Mouse (Mus musculus) C2C12 (cell line): ENCODE results near the gene Cit.

Experiments
- CEBPB ChIP-seq: IDR thresholded peaks from one replicate; pipeline ENCODE4 v1.6.1; 2011; ENCODE audit warnings: low read depth, mild to moderate bottlenecking, control low read depth, moderate library complexity
- CTCF ChIP-seq: IDR thresholded peaks from one replicate; pipeline ENCODE4 v1.5.1; 2011; ENCODE audit not compliant: control insufficient read depth, insufficient read depth, insufficient read length
- MAX ChIP-seq: IDR thresholded peaks from one replicate; pipeline ENCODE4 v1.6.1; 2011; ENCODE audit warnings: mild to moderate bottlenecking, control low read depth
- MYOD1 ChIP-seq: IDR thresholded peaks from one replicate; pipeline ENCODE4 v1.6.1; 2011; ENCODE audit warnings: low read depth; ENCODE audit not compliant: control insufficient read depth, insufficient read length
- USF1 ChIP-seq: IDR thresholded peaks from one replicate; pipeline ENCODE4 v1.6.1; 2011; ENCODE audit warnings: low read depth, mild to moderate bottlenecking, control low read depth, moderate library complexity

- TF ChIP-seq CTCF, result no peak
- no peak for TF ChIP-seq MAX
- no peak for TF ChIP-seq MYOD1
- no peak for TF ChIP-seq USF1
- TF ChIP-seq CEBPB, result no peak
Measured at GRCm38 (mm10) chr5:115955131-115955530, 110.1 kb downstream of the Cit start.
